Mouse (Mus musculus) liver, embryonic 14.5 days (tissue): ENCODE results near the gene Polr1e.

ENCODE experiments used
- CTCF ChIP-seq: IDR thresholded peaks from 2 replicates; pipeline ENCODE4 v1.5.1; 2016; ENCODE audit warnings: antibody characterized with exemption, low read depth, control low read depth
- EP300 ChIP-seq: IDR thresholded peaks from 2 replicates; pipeline ENCODE4 v1.6.1; 2016; ENCODE audit warnings: antibody characterized with exemption, low read depth

DNA sequence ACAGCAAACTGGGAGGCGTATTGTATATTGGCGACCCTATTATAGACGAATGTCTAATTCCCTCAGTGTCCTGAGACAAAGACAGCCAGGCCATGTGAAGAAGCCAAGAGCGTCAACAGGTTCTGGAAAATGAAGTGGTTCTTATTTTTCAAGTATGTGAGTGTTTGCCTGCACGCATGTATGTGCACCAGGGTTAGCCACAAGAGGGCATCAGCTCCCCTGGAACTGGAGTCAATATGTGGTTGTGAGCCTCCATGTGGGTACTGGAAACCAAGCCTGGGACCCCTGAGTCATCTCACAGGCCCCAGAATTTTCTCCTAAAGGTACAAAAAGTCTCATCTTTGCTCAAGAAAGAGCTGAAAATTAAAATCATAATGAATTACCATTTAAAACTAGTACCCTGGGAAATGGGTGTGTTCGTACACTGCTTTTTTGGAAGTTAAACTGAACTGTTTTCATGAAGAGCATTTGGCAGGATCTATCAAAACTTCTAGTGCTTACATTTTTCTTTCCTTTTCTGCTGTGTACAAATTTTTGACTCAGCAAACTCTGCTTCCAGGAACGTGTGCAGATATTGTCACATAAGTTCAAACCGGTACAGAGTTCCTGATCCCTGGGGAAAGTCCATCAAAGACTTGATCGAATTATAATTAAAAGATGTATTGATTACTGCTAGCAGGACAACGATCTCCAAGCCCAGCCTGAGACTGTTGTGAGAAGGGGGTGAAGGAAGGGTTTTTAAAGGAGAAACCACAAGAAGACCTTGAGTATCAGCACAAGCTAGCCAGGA is 41.3 kb upstream of the Polr1e start:
- peak; percentile 54 for TF ChIP-seq CTCF
- no peak for TF ChIP-seq EP300
